Mouse (Mus musculus): ENCODE data around the gene Amigo3.

The Amigo3 gene

DNA sequence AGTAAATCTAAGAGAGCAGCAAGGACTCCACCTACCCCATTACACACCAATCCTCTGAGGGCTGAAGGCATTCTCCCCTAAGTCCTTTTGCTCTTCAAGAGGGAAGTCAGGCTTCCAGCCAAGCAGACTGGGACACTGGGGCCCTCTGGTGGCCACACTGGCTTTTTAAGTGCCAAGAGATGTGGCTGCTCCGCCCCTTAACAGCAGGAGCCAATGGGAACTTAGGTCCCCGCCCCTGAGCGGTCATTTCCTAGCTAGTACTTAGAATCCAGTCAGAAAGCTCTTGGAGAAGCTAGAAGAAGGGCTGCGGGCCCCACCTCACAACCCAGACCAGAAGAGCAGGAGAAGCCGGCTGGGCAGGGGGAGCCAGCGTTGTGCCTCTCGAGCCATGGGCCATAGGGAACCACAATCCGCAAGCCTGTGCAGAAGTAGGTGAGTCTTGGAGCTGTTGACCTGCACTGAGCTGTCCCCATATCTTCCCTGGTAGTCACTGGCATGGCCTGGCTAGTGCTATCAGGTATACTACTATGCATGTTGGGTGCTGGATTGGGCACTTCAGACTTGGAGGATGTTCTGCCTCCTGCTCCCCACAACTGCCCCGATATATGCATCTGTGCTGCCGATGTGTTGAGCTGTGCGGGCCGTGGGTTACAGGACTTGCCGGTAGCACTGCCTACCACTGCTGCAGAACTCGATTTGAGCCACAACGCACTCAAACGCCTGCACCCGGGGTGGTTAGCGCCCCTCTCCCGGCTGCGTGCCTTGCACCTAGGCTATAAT lies at the start of gene Amigo3:
Gene Amigo3, plus strand, starts transcription at position 275 of the 780 bp plus-strand sequence.
- 55% methylated on average over 20 of the region's 20 CpGs for WGBS

DNA sequence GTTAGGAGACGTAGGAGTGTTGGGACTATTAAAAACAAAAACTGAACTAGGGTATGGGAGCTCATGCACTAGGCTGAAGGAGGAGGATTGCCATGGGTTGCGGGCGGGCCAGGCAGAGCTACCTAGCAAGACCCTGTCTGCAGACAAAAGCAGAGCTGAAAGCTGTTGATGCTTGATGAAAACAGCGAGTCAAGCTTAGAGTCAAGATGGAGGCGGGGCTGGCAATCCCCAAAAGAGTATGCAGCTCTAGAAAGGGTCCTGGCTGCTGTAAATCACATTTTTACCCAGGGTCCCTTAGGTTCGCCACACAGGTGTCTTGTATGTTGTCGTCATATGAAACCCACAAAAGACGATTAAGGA lies 49.4 kb upstream of the Amigo3 start:
- WGBS, result 9% methylated on average over 8 of the region's 8 CpGs

DNA sequence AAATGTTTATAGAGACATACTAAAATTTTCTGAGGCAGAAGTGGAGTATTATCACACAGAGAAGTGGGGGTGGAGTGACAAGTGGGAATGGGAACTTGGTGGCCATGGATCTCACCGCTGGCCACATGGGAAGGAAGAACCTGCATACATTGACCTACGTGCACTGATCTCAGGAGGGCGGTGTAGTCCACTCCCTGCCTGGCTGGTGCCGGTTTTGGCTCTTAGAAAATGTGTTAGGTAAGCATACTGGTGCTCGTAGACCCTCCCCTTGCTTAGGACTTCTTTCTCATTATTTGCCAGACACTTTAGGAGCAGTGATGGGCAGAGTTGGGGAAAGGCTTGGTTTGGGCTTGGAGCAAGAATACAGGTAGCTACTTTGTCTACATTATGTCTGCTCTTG lies 44.9 kb upstream of the Amigo3 start:
- WGBS, result 61% methylated on average over 5 of the region's 5 CpGs

GRCm38 (mm10) chr9:108013577-108013976 lies 39.4 kb upstream of the Amigo3 start:
- 98% methylated on average over 2 of the region's 2 CpGs for WGBS

DNA sequence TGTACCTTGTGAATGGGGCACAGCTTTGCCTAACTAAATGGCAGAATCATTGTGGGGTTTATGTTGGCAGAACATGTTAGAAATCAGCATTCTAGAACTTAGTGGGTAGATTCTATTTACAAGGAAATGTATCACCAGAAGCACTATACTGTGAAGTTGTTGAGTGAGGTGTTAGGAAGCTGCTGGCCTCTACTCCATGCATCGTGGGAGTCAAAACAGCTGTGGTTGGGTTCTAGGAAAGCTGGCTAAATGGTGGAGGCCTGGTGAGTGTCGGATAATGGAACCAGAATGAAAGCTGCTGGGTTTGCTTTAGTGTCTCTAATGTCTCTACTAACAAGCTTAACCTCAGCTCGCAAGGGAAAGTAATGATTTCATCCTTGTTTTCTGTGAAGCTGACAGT lies 35.8 kb upstream of the Amigo3 start:
- WGBS, result 33% methylated on average over 3 of the region's 3 CpGs

GRCm38 (mm10) chr9:108020741-108021140 lies 32.2 kb upstream of the Amigo3 start:
- 71% methylated on average over 1 of the region's 1 CpGs for WGBS

- WGBS, result 77% methylated on average over 3 of the region's 3 CpGs
Measured at GRCm38 (mm10) chr9:108023216-108023615, 29.7 kb upstream of the Amigo3 start.

- WGBS, result 62% methylated on average over 3 of the region's 3 CpGs
Measured at GRCm38 (mm10) chr9:108026584-108026983, 26.4 kb upstream of the Amigo3 start.

- WGBS, result 96% methylated on average over 3 of the region's 3 CpGs
Measured at GRCm38 (mm10) chr9:108027867-108028266, 25.1 kb upstream of the Amigo3 start.

- 88% methylated on average over 5 of the region's 5 CpGs for WGBS
Measured at GRCm38 (mm10) chr9:108032126-108032525, 20.8 kb upstream of the Amigo3 start.

DNA sequence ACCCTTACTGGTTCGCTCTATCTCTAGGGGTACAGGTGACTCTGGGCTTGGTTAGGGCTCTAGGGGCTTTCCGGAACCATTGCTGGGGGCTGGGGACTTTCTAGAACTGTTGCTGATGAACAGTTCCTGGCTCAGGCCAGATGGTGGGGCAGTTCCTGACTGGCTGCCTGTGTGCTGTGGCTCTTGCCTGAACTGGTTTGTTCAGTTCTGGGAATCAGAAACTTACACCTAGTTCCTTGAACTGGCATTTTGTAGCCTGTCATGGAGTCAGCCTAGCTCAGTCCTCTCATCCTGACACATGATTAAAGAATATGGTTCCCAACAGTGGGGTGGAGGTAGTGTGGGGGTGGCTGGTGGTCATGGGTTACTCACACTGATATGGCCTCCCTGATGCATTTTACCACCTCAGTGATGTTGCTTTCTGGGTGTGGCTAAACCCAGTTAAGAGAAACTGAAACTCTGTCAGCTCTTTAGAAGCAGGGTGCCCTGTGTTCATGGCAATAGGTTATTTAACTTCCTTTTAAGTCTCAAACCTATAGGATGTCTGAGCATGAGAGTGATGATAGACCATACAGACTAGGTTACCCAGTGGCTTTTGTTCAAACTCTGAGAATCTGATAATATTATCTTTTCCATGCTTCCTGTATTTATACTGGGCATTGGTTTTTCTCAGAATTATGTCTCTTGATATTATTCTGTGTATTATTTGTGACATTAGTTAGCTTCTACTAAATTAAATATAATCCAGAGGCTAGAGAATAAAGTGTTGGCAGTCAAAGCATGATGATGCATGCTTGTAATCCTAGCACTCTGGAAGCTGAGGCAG lies 17.4 kb upstream of the Amigo3 start:
- 96% methylated on average over 2 of the region's 2 CpGs for WGBS

DNA sequence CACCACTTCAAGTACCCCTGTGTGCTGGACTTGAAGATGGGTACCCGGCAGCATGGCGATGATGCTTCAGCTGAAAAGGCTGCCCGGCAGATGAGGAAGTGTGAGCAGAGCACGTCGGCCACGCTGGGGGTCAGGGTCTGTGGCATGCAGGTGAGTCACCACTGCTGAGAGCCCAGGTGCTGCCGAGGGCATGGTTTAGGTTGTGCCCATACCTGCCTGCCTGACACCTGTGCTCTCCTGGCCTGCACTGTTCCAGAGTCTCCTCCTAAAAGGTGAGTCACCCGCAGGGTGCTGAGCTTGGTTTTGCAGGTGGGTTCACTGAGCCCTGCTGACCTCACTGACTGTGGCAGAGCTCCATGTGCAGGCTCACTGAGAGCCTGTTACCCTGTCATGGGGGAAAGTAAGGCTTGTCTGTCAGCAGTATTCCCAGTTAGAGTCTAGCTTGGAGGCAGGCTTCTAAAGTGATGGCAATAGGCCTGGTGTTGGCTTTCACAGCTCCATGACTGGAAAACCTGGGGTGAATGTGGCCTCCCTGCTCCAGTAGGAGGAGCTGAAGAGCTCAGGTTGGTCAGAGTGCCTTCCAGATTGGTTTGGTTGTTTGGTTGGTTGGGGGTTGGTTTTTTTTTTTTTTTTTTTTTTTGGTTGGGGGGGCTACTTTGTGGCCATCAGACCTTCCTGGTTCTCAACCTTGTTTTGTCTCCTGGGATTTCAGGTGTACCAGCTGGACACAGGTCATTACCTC lies 8.0 kb upstream of the Amigo3 start:
- 96% methylated on average over 8 of the region's 8 CpGs for WGBS

- 88% methylated on average over 4 of the region's 4 CpGs for WGBS
Measured at GRCm38 (mm10) chr9:108046582-108046981, 6.4 kb upstream of the Amigo3 start.

DNA sequence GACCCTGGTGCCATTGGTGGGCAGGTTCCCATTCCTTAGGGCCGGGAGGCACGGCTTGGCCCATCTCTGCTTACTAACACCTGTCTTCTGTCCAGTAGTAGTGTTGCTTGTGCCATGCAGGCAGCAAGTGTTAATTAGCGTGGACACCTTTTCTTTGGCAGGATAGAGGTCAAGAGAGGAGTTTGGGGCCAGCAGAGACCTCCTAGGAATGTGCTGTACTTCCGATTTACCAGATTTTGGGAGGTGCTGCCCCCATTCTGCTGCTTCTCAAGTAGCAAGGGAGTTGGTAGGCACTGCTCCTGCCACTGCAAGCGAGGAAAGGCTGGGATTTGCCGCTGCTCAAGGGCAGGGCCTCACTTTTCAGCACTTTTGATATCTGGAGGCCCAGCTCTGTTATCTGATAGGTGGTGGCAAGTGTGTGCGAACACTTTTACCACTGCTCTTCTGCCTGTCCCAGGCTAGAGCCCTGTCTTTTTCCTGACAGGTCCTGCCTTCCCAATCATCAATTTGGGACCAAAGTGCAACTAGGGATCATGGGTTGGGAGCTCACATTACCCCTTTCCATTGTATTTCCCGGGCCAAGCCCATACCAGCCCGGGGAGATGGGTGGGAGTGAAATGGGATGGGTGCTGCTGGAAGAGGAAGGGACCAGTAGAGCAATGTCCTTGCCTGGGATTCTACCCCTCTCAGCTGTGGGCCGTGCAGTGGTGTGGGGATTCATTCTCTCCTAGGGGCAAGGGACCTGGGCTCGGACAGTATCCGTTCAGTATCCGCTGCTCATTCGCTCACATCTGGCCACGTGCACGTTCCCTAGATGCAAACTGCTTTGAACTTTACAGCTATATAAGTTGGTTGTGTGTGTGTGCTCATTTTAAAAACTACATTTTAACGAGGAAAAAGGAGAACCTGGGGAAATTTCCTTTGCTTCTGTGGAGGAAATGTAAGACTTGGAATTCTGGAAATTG lies 5.1 kb upstream of the Amigo3 start:
- WGBS, result 46% methylated on average over 17 of the region's 17 CpGs

- 1% methylated on average over 19 of the region's 19 CpGs for WGBS
Measured at GRCm38 (mm10) chr9:108048566-108048955, 4.4 kb upstream of the Amigo3 start.

DNA sequence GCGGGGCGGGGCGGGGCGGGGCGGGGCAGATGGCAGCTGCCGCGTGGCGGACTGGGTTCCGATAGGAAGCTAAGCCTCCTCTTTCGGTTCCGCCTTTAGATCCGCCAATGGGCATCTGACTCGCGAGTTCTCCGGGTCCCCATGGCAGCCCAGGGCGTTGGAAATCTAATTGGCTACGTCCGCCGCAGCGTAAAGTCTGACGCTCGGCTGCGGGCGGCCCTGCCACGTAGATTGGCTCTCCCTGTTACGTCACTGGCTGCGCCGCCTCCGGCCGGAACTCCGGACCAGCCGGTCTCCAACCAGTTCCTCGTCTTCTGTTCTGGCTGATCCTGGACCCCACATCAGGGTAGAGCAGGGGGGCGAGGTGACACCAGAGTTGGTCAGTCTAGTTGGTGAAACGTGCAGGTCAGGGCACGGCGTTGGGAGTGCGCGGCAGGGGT lies 3.9 kb upstream of the Amigo3 start, which contains the start of gene Gmppb:
Gene Gmppb, plus strand, starts transcription at position 227 of the 440 bp plus-strand sequence.
- WGBS, result under 1% methylated on average over 39 of the region's 39 CpGs

DNA sequence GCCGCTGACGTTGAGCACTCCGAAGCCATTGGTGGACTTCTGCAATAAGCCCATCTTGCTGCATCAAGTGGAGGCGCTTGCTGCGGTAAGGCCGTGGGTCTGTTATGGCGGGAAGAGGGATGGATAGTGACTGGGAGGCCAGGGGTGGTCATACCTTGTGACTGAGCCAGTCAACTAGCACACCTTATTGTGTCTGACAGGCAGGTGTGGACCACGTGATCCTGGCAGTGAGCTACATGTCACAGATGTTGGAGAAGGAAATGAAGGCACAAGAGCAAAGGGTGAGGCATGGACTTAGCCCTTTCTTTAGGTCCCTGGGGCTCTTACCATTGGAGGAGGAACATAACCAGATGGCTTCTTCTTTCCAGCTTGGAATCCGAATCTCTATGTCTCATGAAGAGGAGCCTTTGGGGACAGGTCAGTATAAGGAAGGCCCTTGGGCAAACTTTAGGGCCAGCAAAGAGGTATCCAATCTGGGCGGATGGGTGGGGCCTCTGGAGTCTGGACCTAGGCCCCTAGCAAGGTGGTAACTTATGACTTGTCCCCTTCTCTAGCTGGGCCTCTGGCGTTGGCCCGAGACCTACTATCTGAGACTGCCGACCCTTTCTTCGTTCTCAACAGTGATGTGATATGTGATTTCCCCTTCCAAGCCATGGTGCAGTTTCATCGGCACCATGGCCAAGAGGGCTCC lies 3.3 kb upstream of the Amigo3 start:
- WGBS, result 38% methylated on average over 15 of the region's 15 CpGs

DNA sequence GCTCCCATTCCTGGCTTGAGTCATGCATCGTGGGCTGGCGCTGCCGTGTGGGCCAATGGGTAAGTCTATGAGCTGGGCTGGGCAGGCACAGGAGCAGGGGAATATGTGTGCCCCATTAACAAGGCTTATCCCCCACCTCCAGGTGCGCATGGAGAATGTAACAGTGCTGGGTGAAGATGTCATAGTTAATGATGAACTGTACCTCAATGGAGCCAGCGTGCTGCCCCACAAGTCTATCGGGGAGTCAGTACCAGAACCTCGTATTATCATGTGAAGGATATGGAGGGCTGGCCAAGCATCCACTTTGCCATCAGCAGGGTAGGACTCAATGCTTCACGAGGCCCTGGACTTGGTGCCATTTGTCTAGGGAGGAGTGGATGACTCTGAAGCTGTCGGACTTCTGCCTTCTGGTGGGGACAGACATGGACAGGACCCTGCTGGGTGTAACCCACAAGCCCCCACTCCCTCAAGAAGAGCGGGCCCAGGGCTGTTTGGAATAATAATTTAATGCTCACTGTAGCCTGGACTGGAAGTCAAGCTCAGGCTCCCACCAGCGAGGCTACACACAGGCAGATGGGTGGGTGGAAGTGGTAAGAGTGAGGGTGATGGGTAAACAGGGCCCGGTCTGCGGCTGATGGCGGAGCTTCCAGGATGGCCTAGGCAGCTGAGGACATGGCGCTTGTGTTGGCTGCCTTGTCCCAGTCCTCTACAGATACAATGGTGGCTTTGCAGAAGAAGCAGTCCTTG lies 1.6 kb upstream of the Amigo3 start:
- WGBS, result 85% methylated on average over 15 of the region's 15 CpGs

DNA sequence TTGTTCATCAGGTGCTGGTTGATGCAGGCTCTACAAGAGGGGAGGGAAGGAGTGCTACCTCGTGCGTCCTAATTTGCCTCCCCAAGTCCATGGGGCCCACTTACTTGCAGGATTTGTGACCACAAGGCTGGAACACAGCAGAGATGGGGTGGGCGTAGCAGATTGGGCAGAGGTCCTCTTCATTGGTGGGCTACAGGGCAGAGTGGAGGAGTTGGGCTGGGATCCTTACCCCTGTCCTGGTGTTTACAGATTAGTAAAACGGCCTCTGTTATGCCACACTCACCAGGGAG lies 1.1 kb upstream of the Amigo3 start:
- WGBS, result 73% methylated on average over 4 of the region's 4 CpGs

- WGBS, result 73% methylated on average over 7 of the region's 7 CpGs
Measured at GRCm38 (mm10) chr9:108052411-108052810, 548 bp upstream of the Amigo3 start.

All from cerebral cortex, adult 2 months (tissue).